Comparison of ENCODE assay signal across 23 mouse cellular contexts in genomic region chr9:116703119-116703518, GRCm38 (mm10).
A peak's percentile ranks its signal among the peaks of the same experiment; 100 is the strongest.
DNase-seq lines count a peak whose midpoint lies in the region; ATAC-seq and TF ChIP-seq lines count a peak whose summit lies in the region.
"Had no signal": no experiment of that assay in that cellular context is flagged by ENCODE, and none has a peak within 500 bp of the region (broad histone marks: within the 10 kb centered on the region; RNA-seq: fewer than 3 reads in every experiment).

No protein-coding gene starts in this region.

- H3K27ac ChIP-seq in liver, postnatal 0 days (ENCODE audit: low read depth): no peak overlapping the region
- no peak overlapping the region for H3K27ac ChIP-seq in liver, embryonic 13.5 days
- no peak overlapping the region for H3K27ac ChIP-seq in hindbrain, embryonic 11.5 days (ENCODE audit: low read depth, low read length)
- H3K27ac ChIP-seq: embryonic facial prominence, embryonic 10.5 days; embryonic facial prominence, embryonic 12.5 days; forebrain, embryonic 13.5 days had no signal

- H3K9ac ChIP-seq in liver, postnatal 0 days (replicated peaks): no peak overlapping the region
- no peak overlapping the region for H3K9ac ChIP-seq in liver, embryonic 13.5 days
- H3K9ac ChIP-seq in hindbrain, embryonic 11.5 days (ENCODE audit: low read depth, low read length): no peak overlapping the region
- H3K9ac ChIP-seq: embryonic facial prominence, embryonic 12.5 days; forebrain, embryonic 13.5 days had no signal

- no peak for ATAC-seq in liver, postnatal 0 days
- peak; percentile 69 for ATAC-seq in liver, embryonic 13.5 days (ENCODE audit: low read depth)
- no peak for ATAC-seq in hindbrain, embryonic 11.5 days (ENCODE audit: low FRiP score)
- ATAC-seq: activated CD4-positive, CD25-positive, alpha-beta regulatory T cell, adult 4 months; CD4-positive, CD25-positive, alpha-beta regulatory T cell, adult 4 months; forebrain, embryonic 13.5 days; Patski had no signal

- H3K4me3 ChIP-seq in liver, postnatal 0 days (ENCODE audit: low read depth, low read length): no peak overlapping the region
- H3K4me3 ChIP-seq in liver, embryonic 13.5 days (replicated peaks): no peak overlapping the region
- H3K4me3 ChIP-seq in hindbrain, embryonic 11.5 days (ENCODE audit: low read depth, low read length): no peak overlapping the region
- H3K4me3 ChIP-seq: embryonic facial prominence, embryonic 10.5 days; embryonic facial prominence, embryonic 12.5 days; forebrain, embryonic 13.5 days had no signal

- H3K27me3 ChIP-seq in liver, postnatal 0 days (ENCODE audit: insufficient read depth, low read length): no peaks in the 10 kb centered on the region
- H3K27me3 ChIP-seq in liver, embryonic 13.5 days: no peaks in the 10 kb centered on the region
- no peaks in the 10 kb centered on the region for H3K27me3 ChIP-seq in hindbrain, embryonic 11.5 days (ENCODE audit: control insufficient read depth, insufficient read depth, low read length)
- H3K27me3 ChIP-seq: CH12.LX; embryonic facial prominence, embryonic 12.5 days; forebrain, embryonic 13.5 days; Patski had no signal

- no peak for TF ChIP-seq CTCF in liver, postnatal 0 days (IDR thresholded peaks at IDR 0.05; ENCODE audit: low read depth)

- peak; percentile 81 for DNase-seq in heart, adult 11 months
- no peak for DNase-seq in heart, adult 9 months (ENCODE audit: low spot score in 2 of 2)
- DNase-seq in liver: peak; percentile 10
- DNase-seq in liver, postnatal 0 days: no peak
- DNase-seq in liver, embryonic 13.5 days: peak; percentile 26
- no peak for DNase-seq in urinary bladder, postnatal 10 days (ENCODE audit: low spot score)
- no peak for DNase-seq in hindbrain, embryonic 11.5 days (ENCODE audit: low spot score)
- DNase-seq: adrenal gland, adult 8-10 months; adrenal gland, postnatal 36 days; B cell, adult 2 months; cerebellum, adult 11-12 months; cerebellum, adult 2 months; cerebellum, adult 9-10 months; cerebellum, postnatal 10 days; cerebellum, postnatal 25 days had no signal

- no peak for TF ChIP-seq EP300 in liver, postnatal 0 days (IDR thresholded peaks at IDR 0.05; ENCODE audit: low read depth)

- no peak overlapping the region for H3K4me2 ChIP-seq in liver, postnatal 0 days (ENCODE audit: low read depth, low read length)
- H3K4me2 ChIP-seq in liver, embryonic 13.5 days: no peak overlapping the region
- H3K4me2 ChIP-seq in hindbrain, embryonic 11.5 days (replicated peaks; ENCODE audit: low read depth, low read length): no peak overlapping the region
- H3K4me2 ChIP-seq: embryonic facial prominence, embryonic 12.5 days; forebrain, embryonic 13.5 days had no signal

- no peaks in the 10 kb centered on the region for H3K36me3 ChIP-seq in liver, postnatal 0 days (replicated peaks; ENCODE audit: insufficient read depth, low read length)
- no peaks in the 10 kb centered on the region for H3K36me3 ChIP-seq in liver, embryonic 13.5 days
- no peaks in the 10 kb centered on the region for H3K36me3 ChIP-seq in hindbrain, embryonic 11.5 days (ENCODE audit: control insufficient read depth, insufficient read depth, low read length)
- H3K36me3 ChIP-seq: embryonic facial prominence, embryonic 10.5 days; embryonic facial prominence, embryonic 12.5 days; G1E had no signal

- 52% methylated on average over 1 of the region's 1 CpGs for WGBS in liver, postnatal 0 days (ENCODE audit: insufficient replicate concordance)
- WGBS in liver, embryonic 13.5 days (ENCODE audit: insufficient replicate concordance): 36% methylated on average over 1 of the region's 1 CpGs
- WGBS in hindbrain, embryonic 11.5 days: 94% methylated on average over 1 of the region's 1 CpGs

- no peaks in the 10 kb centered on the region for H3K4me1 ChIP-seq in liver, postnatal 0 days (ENCODE audit: insufficient read depth)
- H3K4me1 ChIP-seq in liver, embryonic 13.5 days (replicated peaks): 0 out of 2 replicates have a peak, but pooled peaks cover 7% of the 10 kb centered on the region
- no peaks in the 10 kb centered on the region for H3K4me1 ChIP-seq in hindbrain, embryonic 11.5 days (replicated peaks; ENCODE audit: control insufficient read depth, insufficient read depth, low read length)
- H3K4me1 ChIP-seq: embryonic facial prominence, embryonic 12.5 days; forebrain, embryonic 13.5 days had no signal

- H3K9me3 ChIP-seq in liver, postnatal 0 days (ENCODE audit: low read length): no peaks in the 10 kb centered on the region
- no peaks in the 10 kb centered on the region for H3K9me3 ChIP-seq in liver, embryonic 13.5 days (replicated peaks)
- H3K9me3 ChIP-seq in hindbrain, embryonic 11.5 days (ENCODE audit: control insufficient read depth, low read length): no peaks in the 10 kb centered on the region
- H3K9me3 ChIP-seq: embryonic facial prominence, embryonic 12.5 days; forebrain, embryonic 13.5 days had no signal

Comparison
In these comparisons a context has a peak if more than half of its experiments do, and no peak if none do; other contexts are left out.
1. DNase-seq: peak in heart, adult 11 months (single experiment), liver (single experiment) and liver, embryonic 13.5 days (single experiment); none in heart, adult 9 months (0 of 2), liver, postnatal 0 days (single experiment), urinary bladder, postnatal 10 days (single experiment) and hindbrain, embryonic 11.5 days (single experiment).